Mouse (Mus musculus) forebrain, embryonic 15.5 days (tissue): ENCODE measurements around the gene Nme1. TPM values are rescaled to one million over a fixed set of nuclear protein-coding genes. Genes with fewer than 3 reads are reported as not detected.

ENCODE experiments used
- ATAC-seq: fragments of 200-750 bp; cut with Nextera tagmentation; replicated peaks from 2 replicates; pipeline ENCODE4 v1.8.0; 2017; ENCODE audit warnings: mild to moderate bottlenecking, moderate TSS enrichment, moderate library complexity
- H3K27ac ChIP-seq: fragments of 300-500 bp; sonication (generic); replicated peaks from 2 replicates; pipeline ENCODE4 v1.5.1; 2015; ENCODE audit warnings: mild to moderate bottlenecking, inconsistent platforms
- H3K27me3 ChIP-seq: fragments of 300-500 bp; sonication (generic); 2 replicates; pipeline ENCODE4 v1.6.1; 2015; ENCODE audit warnings: inconsistent platforms
- H3K36me3 ChIP-seq: fragments of 300-500 bp; sonication (generic); 2 replicates; pipeline ENCODE4 v1.6.1; 2015; ENCODE audit warnings: mild to moderate bottlenecking, inconsistent platforms
- H3K4me1 ChIP-seq: fragments of 300-500 bp; sonication (generic); 2 replicates; pipeline ENCODE4 v1.6.1; 2015; ENCODE audit warnings: inconsistent platforms
- H3K4me2 ChIP-seq: fragments of 300-500 bp; sonication (generic); replicated peaks from 2 replicates; pipeline ENCODE4 v1.6.1; 2015; ENCODE audit warnings: mild to moderate bottlenecking, inconsistent platforms
- H3K4me3 ChIP-seq: fragments of 300-500 bp; sonication (generic); 2 replicates; pipeline ENCODE4 v1.5.1; 2015; ENCODE audit warnings: mild to moderate bottlenecking, inconsistent platforms
- H3K9ac ChIP-seq: fragments of 300-500 bp; sonication (generic); replicated peaks from 2 replicates; pipeline ENCODE4 v1.6.1; 2015; ENCODE audit warnings: mild to moderate bottlenecking, inconsistent platforms
- H3K9me3 ChIP-seq: fragments of 300-500 bp; sonication (generic); 2 replicates; pipeline ENCODE4 v1.6.1; 2016; ENCODE audit warnings: inconsistent platforms
- WGBS: fragments of 180-500 bp; shearing (Covaris S2); methylation state at CpG from one replicate; pipeline ENCODE4 v1.1.7; 2015; ENCODE audit warnings: mixed read lengths; 5-methylcytosine and 5-hydroxymethylcytosine counted together
- polyA plus RNA-seq: library from polyadenylated mRNA; unstranded; fragments of >200 nt; fragmentation: Nextera tagmentation; extraction: Ambion mirVana; gene quantifications from 2 replicates; pipeline ENCODE4 v1.2.1, GENCODE M21; 2015

Gene Nme1
- polyA plus RNA-seq = 312 and 316 TPM in 2 replicates

GRCm38 (mm10) chr11:93968005-93968847, at the start of gene Nme1, which contains the start of gene Gm20390:
Gene Nme1, minus strand, starts transcription at chr11:93968521.
Gene Gm20390, minus strand, starts transcription at chr11:93968293.
- peaks cover 19% of the 10 kb centered on the region for H3K4me1 ChIP-seq
- peak within 1 kb of the TSS; percentile 85 for H3K4me2 ChIP-seq
- peak within 1 kb of the TSS; percentile 68 for H3K4me3 ChIP-seq
- H3K36me3 ChIP-seq = peaks cover 28% of the 10 kb centered on the region
- H3K9me3 ChIP-seq = no peaks in the 10 kb centered on the region
- H3K27ac ChIP-seq = peak within 1 kb of the TSS; percentile 83
- H3K9ac ChIP-seq = peak within 1 kb of the TSS; percentile 72
- H3K27me3 ChIP-seq = no peaks in the 10 kb centered on the region
- ATAC-seq = peak; percentile 96
- WGBS = under 1% methylated on average over 40 of the region's 40 CpGs

DNA sequence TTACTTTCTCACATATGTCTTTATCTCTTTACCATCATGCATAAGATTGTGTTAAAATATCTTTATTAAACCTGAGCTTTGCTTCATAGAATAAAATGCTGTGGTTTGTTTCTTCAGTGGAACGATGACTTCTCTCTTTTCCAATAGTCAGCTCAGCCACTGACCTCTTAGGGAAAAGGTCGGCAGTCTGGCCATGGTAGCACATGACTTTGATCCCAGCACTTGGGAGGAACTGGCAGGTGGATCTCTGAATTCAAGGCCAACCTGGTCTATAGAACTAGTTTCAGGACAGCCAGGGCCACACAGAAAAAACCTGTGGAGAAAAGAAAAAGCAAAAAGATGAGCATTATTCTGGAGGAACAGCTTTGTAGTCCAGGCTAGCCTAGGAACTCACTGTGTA, 35.0 kb upstream of the Nme1 start:
- H3K36me3 ChIP-seq = no peaks in the 10 kb centered on the region
- H3K27me3 ChIP-seq = no peaks in the 10 kb centered on the region
- WGBS = 97% methylated on average over 2 of the region's 2 CpGs
- H3K27ac ChIP-seq = no peak overlapping the region
- peaks cover 12% of the 10 kb centered on the region for H3K4me1 ChIP-seq
- H3K9me3 ChIP-seq = no peaks in the 10 kb centered on the region
- no peak overlapping the region for H3K4me3 ChIP-seq
- H3K4me2 ChIP-seq = no peak overlapping the region
- ATAC-seq = no peak
- no peak overlapping the region for H3K9ac ChIP-seq

DNA sequence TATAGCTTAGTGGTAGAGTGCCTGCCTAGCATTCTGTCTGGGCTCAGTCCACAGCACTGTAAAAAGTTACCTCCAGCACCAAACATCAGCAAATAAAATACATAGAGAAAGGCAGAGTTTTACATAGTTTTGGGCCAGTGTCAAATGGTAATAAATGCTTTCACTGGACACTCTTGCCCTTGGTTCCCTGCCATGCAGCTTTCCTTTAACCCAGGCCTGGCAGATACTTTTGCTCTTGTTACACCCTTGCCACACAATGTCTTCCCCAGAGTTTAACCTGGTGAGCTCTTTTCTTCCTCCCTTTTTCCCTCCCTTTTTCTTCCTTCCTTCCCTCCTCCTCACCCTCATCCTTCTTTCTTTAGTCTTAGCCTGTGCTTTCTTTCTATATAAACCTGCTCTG, 31.0 kb upstream of the Nme1 start:
- no peak for ATAC-seq
- H3K9ac ChIP-seq = no peak overlapping the region

GRCm38 (mm10) chr11:93997141-93997775, 28.9 kb upstream of the Nme1 start:
- Histone ChIP-seq H3K4me3 (peak overlapping the region; percentile 85), H3K36me3 (no peaks in the 10 kb centered on the region), H3K9ac (peak overlapping the region; percentile 81), H3K9me3 (no peaks in the 10 kb centered on the region), H3K27me3 (no peaks in the 10 kb centered on the region), H3K27ac (no peak overlapping the region), H3K4me1 (peaks cover 39% of the 10 kb centered on the region), H3K4me2 (peak overlapping the region; percentile 87)
- ATAC-seq = no peak
- WGBS = 14% methylated on average over 13 of the region's 13 CpGs

More for the DNA sequence above, 31.0 kb upstream of the Nme1 start:
- Histone ChIP-seq H3K9me3 (no peaks in the 10 kb centered on the region), H3K36me3 (no peaks in the 10 kb centered on the region), H3K4me3 (no peak overlapping the region), H3K27ac (no peak overlapping the region), H3K4me2 (no peak overlapping the region), H3K27me3 (no peaks in the 10 kb centered on the region), H3K4me1 (peaks cover 39% of the 10 kb centered on the region)

DNA sequence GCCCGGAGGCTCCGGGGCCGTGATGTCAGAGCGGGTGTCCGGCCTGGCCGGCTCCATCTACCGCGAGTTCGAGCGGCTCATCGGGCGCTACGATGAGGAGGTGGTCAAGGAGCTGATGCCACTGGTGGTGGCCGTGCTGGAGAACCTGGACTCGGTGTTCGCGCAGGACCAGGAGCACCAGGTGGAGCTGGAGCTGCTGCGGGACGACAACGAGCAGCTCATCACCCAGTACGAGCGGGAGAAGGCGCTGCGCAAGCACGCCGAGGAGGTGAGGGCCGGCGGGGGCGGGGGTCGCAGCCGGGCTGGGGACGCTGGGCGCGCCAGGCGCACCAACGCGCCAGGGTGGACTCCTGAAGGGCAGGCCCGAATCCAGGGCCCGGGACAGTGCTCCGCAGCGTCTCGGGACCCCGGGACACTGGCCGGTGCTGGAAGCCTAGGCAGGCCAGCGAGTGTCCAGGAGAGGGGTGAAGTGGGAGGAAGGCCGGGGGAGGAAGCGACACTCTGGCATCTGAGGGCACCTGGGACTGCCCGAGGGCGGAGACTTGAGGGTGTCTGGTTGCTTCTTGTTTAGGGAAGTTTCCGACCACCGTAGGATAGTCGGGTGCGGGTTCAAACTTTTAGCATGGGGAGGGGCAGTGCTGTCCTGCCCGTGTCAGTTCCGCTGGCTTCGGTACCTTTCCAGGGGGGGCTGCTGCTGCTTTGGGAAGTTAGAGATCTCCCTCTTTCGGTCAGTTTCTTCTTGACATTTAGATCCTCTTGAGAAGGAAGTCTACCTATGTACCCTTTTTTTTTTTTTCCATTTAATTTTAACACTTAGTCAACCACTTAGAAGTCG, 28.2 kb upstream of the Nme1 start:
- Histone ChIP-seq H3K9ac (peak overlapping the region; percentile 81), H3K4me3 (peak overlapping the region; percentile 85), H3K27ac (peak overlapping the region; percentile 94), H3K4me1 (peaks cover 39% of the 10 kb centered on the region), H3K9me3 (no peaks in the 10 kb centered on the region), H3K27me3 (no peaks in the 10 kb centered on the region), H3K36me3 (no peaks in the 10 kb centered on the region), H3K4me2 (peak overlapping the region; percentile 87)
- ATAC-seq = peak; percentile 46
- WGBS = under 1% methylated on average over 57 of the region's 58 CpGs

DNA sequence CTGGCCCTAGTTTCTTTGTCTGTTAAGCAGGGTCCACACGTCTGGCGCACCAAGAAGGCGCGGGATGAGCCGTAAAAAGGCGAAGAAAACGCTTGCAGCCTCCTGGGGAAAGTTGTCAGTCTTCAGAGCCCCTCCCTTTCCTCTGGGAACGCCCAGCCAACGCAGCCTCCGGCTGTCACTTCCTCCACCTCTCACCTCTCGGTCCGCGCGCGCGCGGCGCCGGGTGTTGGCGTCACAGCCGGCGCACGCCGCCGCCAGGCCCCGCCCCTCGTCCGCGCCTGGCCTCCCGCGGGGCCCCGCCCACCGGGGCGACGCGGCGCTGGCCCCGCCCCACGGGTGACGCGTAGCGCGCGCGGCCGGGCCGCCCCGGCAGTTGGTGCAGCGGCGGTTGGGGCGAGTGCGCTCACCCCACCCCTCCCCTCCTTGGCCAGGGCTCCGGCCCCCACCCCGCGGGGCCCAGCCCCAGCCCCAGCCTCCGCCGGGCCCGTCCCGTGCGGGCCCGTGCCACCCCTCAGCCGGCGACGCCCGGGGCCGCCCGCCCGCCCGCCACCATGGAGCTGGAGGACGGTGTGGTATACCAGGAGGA, 27.5 kb upstream of the Nme1 start, which contains the start of gene Spag9:
TSS of gene Spag9 (plus strand) at position 372 of the 586 bp plus-strand sequence.
- H3K9me3 ChIP-seq = no peaks in the 10 kb centered on the region
- peak within 1 kb of the TSS; percentile 94 for H3K27ac ChIP-seq
- H3K9ac ChIP-seq = peak within 1 kb of the TSS; percentile 81
- WGBS = under 1% methylated on average over 55 of the region's 70 CpGs
- H3K27me3 ChIP-seq = no peaks in the 10 kb centered on the region
- H3K4me3 ChIP-seq = peak within 1 kb of the TSS; percentile 85
- H3K36me3 ChIP-seq = no peaks in the 10 kb centered on the region
- peak within 1 kb of the TSS; percentile 87 for H3K4me2 ChIP-seq
- peaks cover 39% of the 10 kb centered on the region for H3K4me1 ChIP-seq
- ATAC-seq = peak; percentile 93

- H3K36me3 ChIP-seq = no peaks in the 10 kb centered on the region
- H3K4me3 ChIP-seq = peak overlapping the region; percentile 85
- H3K27me3 ChIP-seq = no peaks in the 10 kb centered on the region
- H3K4me2 ChIP-seq = peak overlapping the region; percentile 87
- peak; percentile 59 for ATAC-seq
- peaks cover 39% of the 10 kb centered on the region for H3K4me1 ChIP-seq
- peak overlapping the region; percentile 94 for H3K27ac ChIP-seq
- no peaks in the 10 kb centered on the region for H3K9me3 ChIP-seq
- WGBS = 11% methylated on average over 15 of the region's 15 CpGs
- peak overlapping the region; percentile 81 for H3K9ac ChIP-seq
Measured at GRCm38 (mm10) chr11:93995111-93995719, 26.9 kb upstream of the Nme1 start.

DNA sequence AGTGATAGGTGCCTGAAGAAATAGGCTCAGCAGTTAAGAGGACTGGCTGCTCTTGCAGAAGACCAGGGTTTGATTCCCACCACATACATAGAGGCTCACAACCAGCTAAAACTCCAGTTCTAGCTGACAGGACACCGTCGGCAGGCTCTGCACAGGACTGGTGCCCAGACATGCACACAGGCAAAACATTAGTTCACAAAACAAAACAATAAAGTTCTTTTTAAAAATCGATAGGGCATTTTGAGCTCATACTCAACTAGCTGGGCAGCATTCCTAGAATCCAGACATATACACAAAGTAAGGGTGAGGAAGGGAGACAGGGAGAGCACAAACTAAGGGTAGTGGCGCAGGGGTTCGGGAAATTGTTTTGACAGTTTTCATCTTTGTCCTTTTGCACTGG, 26.2 kb upstream of the Nme1 start:
- H3K4me2 ChIP-seq = peak overlapping the region; percentile 87
- H3K9me3 ChIP-seq = no peaks in the 10 kb centered on the region
- H3K36me3 ChIP-seq = no peaks in the 10 kb centered on the region
- no peak for ATAC-seq
- 66% methylated on average over 5 of the region's 5 CpGs for WGBS
- peak overlapping the region; percentile 94; the same call in 1 of the 2 replicates for H3K27ac ChIP-seq
- H3K9ac ChIP-seq = no peak overlapping the region
- peaks cover 38% of the 10 kb centered on the region for H3K4me1 ChIP-seq
- peak overlapping the region; percentile 85 for H3K4me3 ChIP-seq
- H3K27me3 ChIP-seq = no peaks in the 10 kb centered on the region

DNA sequence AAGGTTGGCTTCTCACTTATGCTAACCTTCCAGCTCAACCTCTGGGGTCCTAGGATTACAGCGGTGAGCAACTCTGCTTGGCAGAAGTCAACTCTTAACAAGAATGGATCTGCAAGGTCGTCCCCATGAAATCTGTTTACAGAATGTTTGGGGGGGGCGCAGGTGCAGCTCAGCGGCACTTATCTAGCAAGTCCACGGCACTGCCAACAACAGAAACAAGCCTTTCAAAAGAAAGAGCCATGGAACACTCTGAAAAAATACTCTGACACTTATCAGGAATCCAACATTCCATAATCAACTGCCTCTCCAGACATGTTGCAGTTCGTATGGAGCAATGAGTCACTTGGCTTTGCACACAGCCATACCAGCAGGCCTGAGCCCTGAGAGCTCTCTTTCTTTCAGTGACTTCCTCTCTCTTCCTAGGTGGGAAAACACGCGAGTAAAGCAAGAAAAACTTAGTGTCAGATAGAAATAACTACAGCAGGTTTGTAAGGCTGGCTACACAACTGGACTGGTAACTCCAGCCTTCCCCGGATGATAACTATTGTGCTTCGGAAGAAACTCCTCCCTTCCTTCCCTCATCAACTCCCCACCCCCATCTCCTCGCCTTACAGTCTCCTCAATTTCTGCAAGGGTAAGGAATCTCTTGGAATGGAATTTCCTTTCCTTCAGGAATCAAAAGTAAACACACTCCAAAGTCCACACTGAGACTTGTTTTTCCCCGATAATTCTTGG, 20.2 kb upstream of the Nme1 start:
- Histone ChIP-seq H3K27ac (no peak overlapping the region), H3K27me3 (no peaks in the 10 kb centered on the region), H3K36me3 (no peaks in the 10 kb centered on the region), H3K9ac (no peak overlapping the region), H3K9me3 (no peaks in the 10 kb centered on the region), H3K4me3 (no peak overlapping the region), H3K4me2 (no peak overlapping the region), H3K4me1 (no peaks in the 10 kb centered on the region)
- 71% methylated on average over 12 of the region's 12 CpGs for WGBS
- ATAC-seq = no peak

- Histone ChIP-seq H3K4me3 (no peak overlapping the region), H3K36me3 (no peaks in the 10 kb centered on the region), H3K27me3 (no peaks in the 10 kb centered on the region), H3K4me2 (no peak overlapping the region), H3K9ac (no peak overlapping the region), H3K4me1 (no peaks in the 10 kb centered on the region), H3K27ac (no peak overlapping the region), H3K9me3 (no peaks in the 10 kb centered on the region)
- WGBS = 80% methylated on average over 8 of the region's 8 CpGs
- ATAC-seq = no peak
Measured at GRCm38 (mm10) chr11:93987625-93988327, 19.5 kb upstream of the Nme1 start.
